Mouse (Mus musculus) myocyte (in vitro differentiated cells): ENCODE results near the gene Zfand6. TPM values are rescaled to one million over a fixed set of nuclear protein-coding genes. Genes with fewer than 3 reads are reported as not detected.
A peak's percentile ranks its signal among the peaks of the same experiment; 100 is the strongest.

Experiments used
- H3K27me3 ChIP-seq: one replicate; pipeline ENCODE4 v1.6.1; 2011; ENCODE audit not compliant: control insufficient read depth, insufficient read depth, insufficient read length
- H3K36me3 ChIP-seq: one replicate; pipeline ENCODE4 v1.6.1; 2011; ENCODE audit not compliant: control insufficient read depth, insufficient read depth
- H3K4me2 ChIP-seq: one replicate; pipeline ENCODE4 v1.6.1; 2011; ENCODE audit warnings: low read depth, control low read depth
- H3K4me3 ChIP-seq: one replicate; pipeline ENCODE4 v1.5.1; 2011; ENCODE audit warnings: mild to moderate bottlenecking, control low read depth, moderate library complexity
- H3K79me2 ChIP-seq: one replicate; pipeline ENCODE4 v1.6.1; 2011; ENCODE audit not compliant: control insufficient read depth, insufficient read depth
- H3ac ChIP-seq: one replicate; pipeline ENCODE4 v1.6.1; 2011; ENCODE audit not compliant: control insufficient read depth, insufficient read length
- CEBPB ChIP-seq: IDR thresholded peaks from 2 replicates; pipeline ENCODE4 v1.6.1; 2011; ENCODE audit warnings: mild to moderate bottlenecking, moderate library complexity; ENCODE audit not compliant: poor library complexity, insufficient read depth, severe bottlenecking
- E2F4 ChIP-seq: IDR thresholded peaks from one replicate; pipeline ENCODE4 v1.6.1; 2011; ENCODE audit warnings: mild to moderate bottlenecking, control low read depth, moderate library complexity; ENCODE audit not compliant: insufficient read depth
- MAX ChIP-seq: IDR thresholded peaks from one replicate; pipeline ENCODE4 v1.6.1; 2011; ENCODE audit warnings: low read depth, mild to moderate bottlenecking, control low read depth
- MYOD1 ChIP-seq, 3 experiments: IDR thresholded peaks; one replicate each; pipeline ENCODE4 v1.6.1; 2011; ENCODE audit warnings: control low read depth in 2 of 3, low read depth in 2 of 3, mild to moderate bottlenecking in 2 of 3, moderate library complexity in 1 of 3; ENCODE audit not compliant: insufficient read length in 2 of 3, control insufficient read depth in 1 of 3
- MYOG ChIP-seq, 3 experiments: IDR thresholded peaks; one replicate each; pipeline ENCODE4 v1.6.1; 2011; ENCODE audit warnings: control low read depth in 2 of 3, low read depth in 2 of 3, mild to moderate bottlenecking in 2 of 3; ENCODE audit not compliant: insufficient read length in 2 of 3, control insufficient read depth in 1 of 3, insufficient read depth in 1 of 3
- POLR2A ChIP-seq: IDR thresholded peaks from one replicate; pipeline ENCODE4 v1.6.1; 2011; ENCODE audit warnings: low read depth, mild to moderate bottlenecking, control low read depth, moderate library complexity; ENCODE audit not compliant: insufficient read length
- POLR2AphosphoS2 ChIP-seq: IDR thresholded peaks from one replicate; pipeline ENCODE4 v1.6.1; 2011; ENCODE audit warnings: low read depth, control low read depth; ENCODE audit not compliant: insufficient read length
- REST ChIP-seq: IDR thresholded peaks from one replicate; pipeline ENCODE4 v1.6.1; 2011; ENCODE audit warnings: mild to moderate bottlenecking, control low read depth, moderate library complexity; ENCODE audit not compliant: insufficient read depth, insufficient read length
- SRF ChIP-seq: IDR thresholded peaks from one replicate; pipeline ENCODE4 v1.6.1; 2011; ENCODE audit warnings: low read depth; ENCODE audit not compliant: control insufficient read depth, insufficient read length
- TCF12 ChIP-seq: IDR thresholded peaks from one replicate; pipeline ENCODE4 v1.6.1; 2011; ENCODE audit warnings: mild to moderate bottlenecking, control low read depth; ENCODE audit not compliant: poor library complexity, insufficient read depth, severe bottlenecking
- TCF3 ChIP-seq: IDR thresholded peaks from one replicate; pipeline ENCODE4 v1.6.1; 2011; ENCODE audit warnings: low read depth, control low read depth; ENCODE audit not compliant: insufficient read length
- USF1 ChIP-seq: IDR thresholded peaks from one replicate; pipeline ENCODE4 v1.6.1; 2011; ENCODE audit warnings: low read depth, mild to moderate bottlenecking, control low read depth, moderate library complexity
- polyA plus RNA-seq: library from polyadenylated mRNA; unstranded; fragments of >200 nt; fragmentation: generic; extraction: Trizol; gene quantifications from one replicate; pipeline ENCODE4 v1.2.1, GENCODE M21; 2012; ENCODE audit warnings: missing spikeins

The Zfand6 gene
- polyA plus RNA-seq, 1 experiment = 34.7 TPM

DNA sequence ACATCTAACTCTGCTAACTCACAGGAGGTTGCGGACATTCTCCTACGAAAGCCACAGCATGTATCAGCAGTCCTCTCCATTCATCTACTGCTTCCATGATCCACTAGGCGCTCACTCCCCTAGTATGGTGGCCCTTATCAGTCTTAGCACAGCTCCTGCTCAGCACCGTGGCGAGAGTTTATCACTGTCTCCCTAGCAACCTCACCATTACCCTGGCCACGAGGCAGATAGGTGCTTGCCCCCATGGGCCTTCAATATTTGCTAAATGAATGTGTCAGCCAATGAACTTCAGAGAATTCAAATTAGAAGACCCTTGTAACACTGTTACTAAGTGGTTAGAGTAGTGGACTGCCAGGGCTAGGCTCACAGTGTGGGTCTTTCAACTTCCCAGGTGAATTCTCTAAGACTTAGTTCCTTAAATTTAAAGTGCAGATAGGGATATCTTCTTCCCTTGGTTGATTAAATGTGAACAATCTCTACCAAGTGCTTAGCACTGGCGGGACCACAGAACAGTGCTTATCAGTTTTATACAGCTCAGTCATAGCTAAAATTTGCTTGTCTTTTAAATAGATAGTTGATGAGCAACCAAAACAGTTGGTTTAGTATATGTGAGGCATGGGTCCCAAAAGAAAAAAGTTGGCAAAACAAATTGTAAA is 33.2 kb upstream of the Zfand6 start:
- Histone ChIP-seq H3K79me2 (no peaks in the 10 kb centered on the region), H3K4me2 (no peak overlapping the region), H3K4me3 (no peak overlapping the region), H3K36me3 (no peaks in the 10 kb centered on the region), H3ac (no peak overlapping the region), H3K27me3 (no peaks in the 10 kb centered on the region)
- TF ChIP-seq USF1 (no peak), TCF3 (no peak), TCF12 (no peak), MAX (no peak), REST (no peak), POLR2AphosphoS2 (no peak), MYOG (IDR thresholded peaks at IDR 0.05; ENCODE audit: control insufficient read depth in 1 of 3, insufficient read depth in 1 of 3, insufficient read length in 2 of 3, low read depth in 2 of 3) (no peak), MYOD1 (IDR thresholded peaks at IDR 0.05; ENCODE audit: control insufficient read depth in 1 of 3, insufficient read length in 2 of 3, low read depth in 2 of 3) (no peak), SRF (no peak), POLR2A (no peak), CEBPB (no peak), E2F4 (no peak)

DNA sequence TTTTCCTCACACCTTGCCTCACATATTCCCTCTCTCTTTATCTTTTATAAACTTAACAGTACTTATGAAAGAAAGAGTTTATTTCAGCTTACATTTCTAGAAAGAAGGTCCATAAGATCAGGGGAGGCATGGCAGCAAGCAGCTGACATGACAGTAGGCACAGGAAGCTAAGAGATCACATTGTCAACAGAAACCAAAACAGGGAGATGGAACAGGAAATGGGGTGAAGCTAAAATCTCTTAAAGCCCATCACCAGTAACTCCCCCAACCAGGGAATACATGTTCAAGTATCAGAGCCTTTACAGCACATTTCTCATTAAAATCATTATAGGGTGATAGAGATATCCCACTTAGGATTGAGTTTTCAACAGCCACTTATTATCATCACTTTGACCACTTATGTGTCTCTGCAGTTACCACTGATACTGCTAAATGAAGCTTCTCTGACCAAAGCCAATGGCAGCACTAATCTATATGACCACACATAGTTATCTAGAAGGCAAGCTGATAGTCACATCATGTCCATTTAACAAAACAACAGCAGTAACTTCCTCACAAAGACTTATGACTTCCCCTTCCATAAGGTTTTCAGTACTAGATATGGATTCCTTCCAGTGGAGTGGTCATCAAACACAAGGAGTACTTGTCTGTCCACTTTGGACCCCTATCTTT is 20.7 kb upstream of the Zfand6 start:
- Histone ChIP-seq H3ac (no peak overlapping the region), H3K79me2 (no peaks in the 10 kb centered on the region), H3K4me3 (no peak overlapping the region), H3K36me3 (no peaks in the 10 kb centered on the region), H3K27me3 (no peaks in the 10 kb centered on the region), H3K4me2 (no peak overlapping the region)
- TF ChIP-seq REST = no peak
- no peak for TF ChIP-seq MYOG (IDR thresholded peaks at IDR 0.05; ENCODE audit: control insufficient read depth in 1 of 3, insufficient read depth in 1 of 3, insufficient read length in 2 of 3, low read depth in 2 of 3)
- no peak for TF ChIP-seq SRF
- no peak for TF ChIP-seq MAX
- TF ChIP-seq CEBPB = no peak
- no peak for TF ChIP-seq POLR2AphosphoS2
- TF ChIP-seq TCF12 = no peak
- TF ChIP-seq USF1 = no peak
- TF ChIP-seq E2F4 = no peak
- TF ChIP-seq POLR2A = no peak
- TF ChIP-seq TCF3 = no peak
- TF ChIP-seq MYOD1 (IDR thresholded peaks at IDR 0.05; ENCODE audit: control insufficient read depth in 1 of 3, insufficient read length in 2 of 3, low read depth in 2 of 3) = no peak

DNA sequence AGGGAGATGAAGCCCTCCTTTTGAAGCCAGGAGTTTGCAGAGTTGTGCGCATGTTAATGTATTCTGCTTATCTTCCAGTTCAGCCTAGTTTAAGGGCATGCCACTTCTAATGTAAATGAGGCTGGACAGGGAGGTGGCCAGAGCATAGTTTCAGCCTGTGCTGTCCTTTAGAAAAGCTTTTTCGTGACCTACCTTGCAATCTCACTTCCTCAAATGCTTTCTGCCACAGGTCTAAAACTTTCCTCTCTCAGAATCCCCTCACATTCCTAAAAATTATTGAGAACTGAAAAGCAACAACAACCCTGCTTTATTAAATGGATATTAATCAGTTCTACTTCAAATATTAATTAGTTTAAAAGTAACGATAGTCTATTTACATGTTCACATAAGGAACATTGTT is 17.1 kb upstream of the Zfand6 start:
- H3K4me2 ChIP-seq = no peak overlapping the region
- no peaks in the 10 kb centered on the region for H3K79me2 ChIP-seq
- H3ac ChIP-seq = no peak overlapping the region
- H3K36me3 ChIP-seq = no peaks in the 10 kb centered on the region
- no peak for TF ChIP-seq TCF3
- no peak for TF ChIP-seq TCF12
- no peak for TF ChIP-seq MAX
- TF ChIP-seq MYOD1 (IDR thresholded peaks at IDR 0.05; ENCODE audit: control insufficient read depth in 1 of 3, insufficient read length in 2 of 3, low read depth in 2 of 3) = no peak
- no peak for TF ChIP-seq POLR2AphosphoS2
- no peak for TF ChIP-seq REST
- TF ChIP-seq CEBPB = no peak
- TF ChIP-seq USF1 = no peak
- no peak for TF ChIP-seq E2F4
- TF ChIP-seq MYOG (IDR thresholded peaks at IDR 0.05; ENCODE audit: control insufficient read depth in 1 of 3, insufficient read depth in 1 of 3, insufficient read length in 2 of 3, low read depth in 2 of 3) = no peak
- TF ChIP-seq POLR2A = no peak
- no peak for TF ChIP-seq SRF
- H3K4me3 ChIP-seq = no peak overlapping the region
- H3K27me3 ChIP-seq = no peaks in the 10 kb centered on the region

DNA sequence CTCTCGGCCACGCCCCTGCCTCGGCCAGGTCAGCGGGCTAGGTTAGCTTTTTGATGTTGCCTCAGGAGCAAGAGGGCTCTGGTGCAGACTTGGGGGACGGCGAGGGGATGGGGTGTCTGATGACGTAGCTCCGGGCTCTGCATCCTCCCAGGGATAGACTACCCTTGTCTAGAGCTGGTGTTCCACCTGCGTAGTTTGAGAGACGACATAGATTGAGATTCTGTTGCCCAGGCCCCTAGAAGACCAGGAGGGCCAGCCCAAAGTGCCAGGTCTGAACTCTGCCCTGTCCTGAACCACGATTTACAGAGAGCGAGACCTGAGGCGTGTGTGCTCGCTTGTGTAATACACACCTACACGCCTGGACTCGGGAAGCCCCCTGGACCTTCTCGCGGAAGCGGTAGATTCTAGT is 346 bp upstream of the Zfand6 start:
- Histone ChIP-seq H3K36me3 (no peaks in the 10 kb centered on the region), H3K4me2 (peak overlapping the region; percentile 90), H3ac (no peak overlapping the region), H3K27me3 (no peaks in the 10 kb centered on the region), H3K79me2 (peaks cover 26% of the 10 kb centered on the region), H3K4me3 (peak overlapping the region; percentile 42)
- TF ChIP-seq TCF3 = no peak
- no peak for TF ChIP-seq CEBPB
- no peak for TF ChIP-seq SRF
- no peak for TF ChIP-seq REST
